Mouse (Mus musculus): ENCODE results near the gene Sorcs3.

DNA sequence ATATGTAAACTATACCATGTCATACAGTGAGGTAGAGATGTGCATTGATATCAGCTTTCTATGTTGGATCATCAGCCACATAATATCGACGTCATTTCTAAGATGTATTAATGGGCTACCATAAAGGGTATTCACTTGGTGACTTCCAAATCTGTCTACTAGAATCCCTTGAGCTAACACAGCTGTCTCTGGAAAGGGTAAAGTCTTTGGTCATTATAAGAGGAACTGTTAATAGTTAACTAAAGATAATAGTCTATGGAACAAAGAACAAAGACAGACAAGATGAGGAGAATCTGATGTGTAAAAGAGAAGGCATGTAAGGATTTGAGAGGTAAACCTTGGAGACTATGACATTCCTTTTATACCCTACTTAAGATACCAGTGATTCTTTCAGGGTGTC is 497.9 kb downstream of the Sorcs3 start:
- TF ChIP-seq GATA1 (IDR thresholded peaks at IDR 0.05; ENCODE audit: borderline replicate concordance, low read length) (no peak), FLI1 (IDR thresholded peaks at IDR 0.05; ENCODE audit: low read length) (no peak)
